Mouse (Mus musculus) forebrain, embryonic 16.5 days (tissue): ENCODE measurements at regions not wholly inside any gene's neighbourhood (a gene's known extent, or its start where the extent isn't known, plus 50 kb on each side); places are given as distances from the start of the nearest gene placed in this dataset.

Experiments used
- ATAC-seq: fragments of 200-750 bp; cut with Nextera tagmentation; 2 replicates; pipeline ENCODE4 v1.8.0; 2017; ENCODE audit warnings: mild to moderate bottlenecking, moderate library complexity
- H3K27ac ChIP-seq: fragments of 300-500 bp; sonication (generic); 2 replicates; pipeline ENCODE4 v1.5.1; 2014; ENCODE audit warnings: low read length, control low read depth
- H3K27me3 ChIP-seq: fragments of 300-500 bp; sonication (generic); replicated peaks from 2 replicates; pipeline ENCODE4 v1.6.1; 2014; ENCODE audit warnings: low read length; ENCODE audit not compliant: control insufficient read depth, insufficient read depth
- H3K36me3 ChIP-seq: fragments of 300-500 bp; sonication (generic); 2 replicates; pipeline ENCODE4 v1.6.1; 2014; ENCODE audit not compliant: control insufficient read depth, insufficient read depth
- H3K4me1 ChIP-seq: fragments of 300-500 bp; sonication (generic); replicated peaks from 2 replicates; pipeline ENCODE4 v1.6.1; 2014; ENCODE audit warnings: low read length; ENCODE audit not compliant: control insufficient read depth, insufficient read depth
- H3K4me2 ChIP-seq: fragments of 300-500 bp; sonication (generic); 2 replicates; pipeline ENCODE4 v1.6.1; 2014; ENCODE audit warnings: mild to moderate bottlenecking, low read length, control low read depth
- H3K4me3 ChIP-seq: fragments of 300-500 bp; sonication (generic); replicated peaks from 2 replicates; pipeline ENCODE4 v1.5.1; 2014; ENCODE audit warnings: mild to moderate bottlenecking, low read length, control low read depth
- H3K9ac ChIP-seq: fragments of 300-500 bp; sonication (generic); replicated peaks from 2 replicates; pipeline ENCODE4 v1.6.1; 2014; ENCODE audit warnings: low read depth, low read length, control low read depth
- H3K9me3 ChIP-seq: fragments of 300-500 bp; sonication (generic); 2 replicates; pipeline ENCODE4 v1.6.1; 2016; ENCODE audit warnings: low read length; ENCODE audit not compliant: control insufficient read depth
- WGBS: fragments of 180-500 bp; shearing (Covaris S2); extraction: QIAGEN DNeasy Blood & Tissue Kit; methylation state at CpG from one replicate; pipeline ENCODE4 v1.1.7; 2014; 5-methylcytosine and 5-hydroxymethylcytosine counted together

DNA sequence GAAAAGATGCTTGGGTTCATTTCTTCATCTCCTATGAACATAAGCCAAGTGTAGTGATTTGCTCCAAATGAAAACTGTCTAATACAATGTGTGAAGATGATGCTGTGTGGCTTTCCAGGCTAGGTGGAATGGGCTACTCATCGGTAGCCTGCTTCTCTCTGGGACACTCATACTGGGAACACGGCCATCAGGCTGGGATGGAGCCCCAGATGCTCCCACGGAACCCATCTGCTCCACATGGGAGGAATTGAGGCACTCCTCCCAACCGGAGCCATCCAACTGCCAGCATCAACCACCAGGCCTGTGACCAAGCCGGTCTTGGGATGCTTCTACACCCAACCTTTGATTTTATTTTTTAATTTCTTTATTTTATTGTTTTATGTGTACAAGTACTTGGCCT, 115.9 kb downstream of the Mycn start:
- ATAC-seq, result peak; percentile 35; the same call in 1 of the 2 replicates
- 63% methylated on average over 5 of the region's 5 CpGs for WGBS

GRCm38 (mm10) chr12:12821473-12821872, 120.2 kb downstream of the Mycn start:
- Histone ChIP-seq H3K9ac (no peak overlapping the region), H3K9me3 (no peaks in the 10 kb centered on the region), H3K4me1 (no peaks in the 10 kb centered on the region), H3K27me3 (no peaks in the 10 kb centered on the region), H3K36me3 (no peaks in the 10 kb centered on the region), H3K4me2 (no peak overlapping the region), H3K4me3 (no peak overlapping the region), H3K27ac (no peak overlapping the region)
- ATAC-seq, result no peak
- 80% methylated on average over 7 of the region's 7 CpGs for WGBS

More for the DNA sequence above, 115.9 kb downstream of the Mycn start:
- H3K4me2 ChIP-seq, result no peak overlapping the region
- H3K9me3 ChIP-seq, result no peaks in the 10 kb centered on the region
- peaks cover 10% of the 10 kb centered on the region for H3K4me1 ChIP-seq
- no peaks in the 10 kb centered on the region for H3K27me3 ChIP-seq
- H3K27ac ChIP-seq, result no peak overlapping the region
- no peak overlapping the region for H3K4me3 ChIP-seq
- no peaks in the 10 kb centered on the region for H3K36me3 ChIP-seq
- H3K9ac ChIP-seq, result no peak overlapping the region

- no peak for ATAC-seq
- WGBS, result 88% methylated on average over 2 of the region's 2 CpGs
- Histone ChIP-seq H3K4me1 (no peaks in the 10 kb centered on the region), H3K9ac (no peak overlapping the region), H3K27me3 (no peaks in the 10 kb centered on the region), H3K27ac (no peak overlapping the region), H3K4me3 (no peak overlapping the region), H3K9me3 (no peaks in the 10 kb centered on the region), H3K4me2 (no peak overlapping the region), H3K36me3 (no peaks in the 10 kb centered on the region)
Observed at GRCm38 (mm10) chr12:12820668-12821351, 120.9 kb downstream of the Mycn start.

GRCm38 (mm10) chr12:12819746-12820145, 122.0 kb downstream of the Mycn start:
- H3K9me3 ChIP-seq, result no peaks in the 10 kb centered on the region
- no peak overlapping the region for H3K4me2 ChIP-seq
- H3K9ac ChIP-seq, result no peak overlapping the region
- no peak overlapping the region for H3K4me3 ChIP-seq
- WGBS, result 86% methylated on average over 5 of the region's 5 CpGs
- no peaks in the 10 kb centered on the region for H3K4me1 ChIP-seq
- H3K27me3 ChIP-seq, result no peaks in the 10 kb centered on the region
- H3K36me3 ChIP-seq, result no peaks in the 10 kb centered on the region
- H3K27ac ChIP-seq, result no peak overlapping the region
- ATAC-seq, result no peak

DNA sequence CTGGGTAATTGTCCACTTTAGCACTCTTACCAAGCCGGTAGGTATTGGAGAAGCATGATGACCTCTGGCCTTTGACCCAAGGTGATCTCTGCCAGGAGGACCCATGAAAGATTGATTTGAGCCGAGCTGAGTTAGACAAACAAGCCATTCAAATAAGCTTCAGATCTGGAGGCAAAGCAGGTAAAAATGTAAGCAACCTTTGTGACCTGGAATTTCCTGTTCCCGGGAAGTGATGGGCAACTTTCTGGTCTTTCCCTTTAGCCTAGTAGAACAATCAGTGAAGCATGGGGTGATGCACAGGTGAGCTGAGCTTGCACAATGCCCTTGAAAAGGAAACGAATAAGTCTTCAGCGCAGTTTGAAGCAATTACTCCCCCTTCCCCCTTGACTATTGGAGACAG, 127.0 kb downstream of the Mycn start:
- H3K9ac ChIP-seq, result no peak overlapping the region
- no peak overlapping the region for H3K4me3 ChIP-seq
- peaks cover 14% of the 10 kb centered on the region for H3K4me1 ChIP-seq
- H3K27ac ChIP-seq, result no peak overlapping the region
- H3K36me3 ChIP-seq, result no peaks in the 10 kb centered on the region
- no peaks in the 10 kb centered on the region for H3K27me3 ChIP-seq
- 62% methylated on average over 5 of the region's 5 CpGs for WGBS
- no peak for ATAC-seq
- no peak overlapping the region for H3K4me2 ChIP-seq
- no peaks in the 10 kb centered on the region for H3K9me3 ChIP-seq

GRCm38 (mm10) chr12:12812873-12813272, 128.8 kb downstream of the Mycn start:
- peaks cover 14% of the 10 kb centered on the region for H3K4me1 ChIP-seq
- H3K4me2 ChIP-seq, result no peak overlapping the region
- no peak overlapping the region for H3K27ac ChIP-seq
- H3K36me3 ChIP-seq, result no peaks in the 10 kb centered on the region
- H3K4me3 ChIP-seq, result no peak overlapping the region
- H3K27me3 ChIP-seq, result no peaks in the 10 kb centered on the region
- no peaks in the 10 kb centered on the region for H3K9me3 ChIP-seq
- H3K9ac ChIP-seq, result no peak overlapping the region
- 54% methylated on average over 6 of the region's 6 CpGs for WGBS
- no peak for ATAC-seq

DNA sequence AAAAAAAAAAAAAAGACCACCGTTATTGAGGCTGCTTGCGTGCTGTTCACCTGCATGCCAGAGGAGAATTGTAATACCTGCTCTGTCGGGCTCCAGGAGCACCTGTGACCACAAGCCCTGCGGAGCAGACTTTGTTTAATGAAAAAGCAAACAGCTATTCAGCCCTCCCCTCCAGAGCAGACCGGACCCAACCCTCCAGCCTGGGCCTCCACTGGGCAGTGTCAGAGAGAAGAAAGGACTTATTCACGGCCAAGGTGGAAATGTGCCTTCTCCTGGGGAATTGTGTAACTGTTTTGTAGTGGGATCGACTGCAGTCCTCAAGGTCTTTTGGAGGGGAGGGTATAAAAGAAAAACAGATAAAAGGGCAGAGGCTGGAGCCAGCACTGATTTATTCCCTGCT, 130.8 kb downstream of the Mycn start:
- ATAC-seq, result no peak
- peak overlapping the region; percentile 38; the same call in 1 of the 2 replicates for H3K4me2 ChIP-seq
- H3K4me1 ChIP-seq, result peaks cover 14% of the 10 kb centered on the region
- no peak overlapping the region; the same call in 1 of the 2 replicates for H3K27ac ChIP-seq
- H3K27me3 ChIP-seq, result no peaks in the 10 kb centered on the region
- no peak overlapping the region for H3K4me3 ChIP-seq
- H3K9ac ChIP-seq, result peak overlapping the region; percentile 10; the same call in 1 of the 2 replicates
- no peaks in the 10 kb centered on the region for H3K9me3 ChIP-seq
- WGBS, result 4% methylated on average over 7 of the region's 7 CpGs
- no peaks in the 10 kb centered on the region for H3K36me3 ChIP-seq

DNA sequence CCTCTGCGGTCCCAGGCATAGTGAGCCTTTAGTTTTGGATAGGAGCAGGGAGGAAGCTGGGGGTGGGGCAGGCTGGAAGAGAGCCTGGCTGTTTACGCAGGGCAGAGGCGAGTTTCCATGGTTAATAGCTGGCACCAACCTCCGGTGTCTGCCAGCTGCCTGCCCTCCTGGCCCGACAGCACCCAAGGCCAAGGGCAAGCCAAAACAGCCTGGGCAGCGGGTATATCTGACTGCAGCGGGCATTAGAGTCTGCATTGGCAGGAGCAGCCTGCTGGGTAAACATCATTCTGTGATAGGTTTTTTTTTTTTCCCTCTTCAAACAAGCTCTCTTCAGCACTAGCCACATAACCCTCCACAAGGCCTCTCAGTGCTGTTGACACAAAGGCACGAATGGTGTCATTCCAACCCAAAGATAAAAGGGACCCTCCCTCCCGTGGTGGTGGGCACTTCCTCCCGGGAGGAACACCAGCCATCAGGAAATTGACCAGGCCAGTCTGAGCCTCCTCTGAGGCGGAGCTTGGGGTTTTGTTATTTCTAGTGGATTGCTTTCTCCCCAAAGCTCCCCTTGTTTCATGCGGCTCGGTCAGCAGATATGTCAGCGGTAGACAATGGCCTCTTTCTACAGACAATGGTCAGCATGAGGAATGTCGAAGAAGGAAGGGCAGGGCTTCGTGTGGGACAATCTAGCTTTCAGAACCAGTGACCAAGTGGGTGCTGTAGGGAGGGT, 131.4 kb downstream of the Mycn start:
- H3K27me3 ChIP-seq, result no peaks in the 10 kb centered on the region
- H3K9me3 ChIP-seq, result no peaks in the 10 kb centered on the region
- H3K36me3 ChIP-seq, result no peaks in the 10 kb centered on the region
- WGBS, result 3% methylated on average over 16 of the region's 16 CpGs
- peak overlapping the region; percentile 34 for H3K27ac ChIP-seq
- peak overlapping the region; percentile 38 for H3K9ac ChIP-seq
- H3K4me2 ChIP-seq, result peak overlapping the region; percentile 38
- no peak overlapping the region; the same call in 1 of the 2 replicates for H3K4me3 ChIP-seq
- H3K4me1 ChIP-seq, result peaks cover 14% of the 10 kb centered on the region
- peak; percentile 91 for ATAC-seq

DNA sequence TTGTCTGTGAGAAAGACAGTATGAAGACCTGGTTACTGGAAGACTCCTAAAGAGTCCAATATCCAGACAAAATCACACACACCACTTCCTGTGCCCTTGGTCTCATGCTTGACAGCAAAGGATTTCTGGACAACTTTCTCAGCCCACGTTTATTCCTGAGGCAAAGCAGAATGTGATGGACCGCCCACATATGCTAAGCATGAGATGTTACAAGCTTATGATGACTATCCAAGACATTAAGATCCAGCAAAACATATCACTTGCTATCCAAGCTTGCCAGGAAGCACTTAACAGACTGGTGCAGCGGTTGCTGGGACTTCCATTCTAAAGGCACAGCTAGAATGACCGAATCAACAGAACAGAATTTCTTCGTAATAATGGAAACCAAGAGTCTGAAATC, 133.6 kb downstream of the Mycn start:
- no peaks in the 10 kb centered on the region for H3K27me3 ChIP-seq
- H3K4me2 ChIP-seq, result no peak overlapping the region
- H3K4me3 ChIP-seq, result no peak overlapping the region
- no peaks in the 10 kb centered on the region for H3K9me3 ChIP-seq
- WGBS, result 92% methylated on average over 5 of the region's 5 CpGs
- H3K36me3 ChIP-seq, result no peaks in the 10 kb centered on the region
- peaks cover 14% of the 10 kb centered on the region for H3K4me1 ChIP-seq
- ATAC-seq, result no peak
- no peak overlapping the region for H3K27ac ChIP-seq
- no peak overlapping the region for H3K9ac ChIP-seq
